In genomic region chr5:131286680-131287079, GRCm38 (mm10) we compare ENCODE assay signal across 21 mouse cellular contexts. TPM values are rescaled to one million over a fixed set of nuclear protein-coding genes. Genes with fewer than 3 reads are reported as not detected.
"Had no signal": no experiment of that assay in that cellular context is flagged by ENCODE, and none has a peak within 500 bp of the region (broad histone marks: within the 10 kb centered on the region; RNA-seq: fewer than 3 reads in every experiment).

No protein-coding gene starts in this region.

- DNase-seq: gastrocnemius, postnatal 10 days; gastrocnemius, postnatal 25 days; heart, postnatal 14 days; heart, postnatal 36 days; kidney, adult 18-20 months; kidney, adult 8-10 months; kidney, postnatal 10 days; kidney, postnatal 25 days; kidney, postnatal 4 days; liver; liver, embryonic 13.5 days; liver, postnatal 0 days had no signal

- ATAC-seq: hindbrain, embryonic 16.5 days; inflammation-experienced regulatory T-cells, adult 6 months; intestine, embryonic 15.5 days; intestine, postnatal 0 days; liver, postnatal 0 days had no signal

- H3K27me3 ChIP-seq: heart, embryonic 13.5 days; heart, embryonic 15.5 days; intestine, embryonic 15.5 days; limb, embryonic 12.5 days; liver, embryonic 13.5 days; liver, embryonic 15.5 days had no signal

RNA-seq across cellular contexts. Expression of gene Galnt17, which starts 21.6 kb away (rescaled TPM):
- total RNA-seq: hematopoietic stem cell, adult 5-6 weeks had no signal
- polyA plus RNA-seq: inflammation-experienced regulatory T-cells, adult 6 months; liver, postnatal 0 days had no signal
